Mouse (Mus musculus): ENCODE measurements around the gene Eefsec. TPM values are rescaled to one million over a fixed set of nuclear protein-coding genes. Genes with fewer than 3 reads are reported as not detected.

Gene Eefsec
- total RNA-seq, 2 experiments from 2014 or later: 21.8 to 23.3 TPM

DNA sequence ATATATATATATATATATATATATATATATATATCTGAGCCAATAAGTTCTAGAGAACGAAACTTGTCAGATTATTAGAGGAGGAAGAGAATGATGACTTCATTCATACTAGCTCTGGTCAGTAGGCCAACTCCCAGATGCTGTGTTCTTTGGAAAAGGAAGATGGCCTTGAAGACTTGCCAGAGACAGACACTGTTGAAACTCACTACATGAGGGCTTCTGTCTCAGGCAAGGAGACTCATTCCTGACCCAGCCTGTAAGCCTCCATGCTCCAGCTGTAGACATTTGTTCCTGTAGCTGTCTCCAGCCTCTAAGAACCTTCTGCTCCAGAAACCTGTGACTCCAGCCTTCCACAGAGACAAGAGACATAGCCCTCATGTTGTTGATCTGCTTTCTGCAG, 85.2 kb downstream of the Eefsec start:
- Histone ChIP-seq H3K4me3 (no peak overlapping the region), H3K27ac (no peak overlapping the region)
- no peak for DNase-seq (ENCODE audit: extremely low spot score in 1 of 2, low spot score in 2 of 2)
- intact Hi-C loops (cut with DNase I): no loop called here
- no peak for TF ChIP-seq CTCF (IDR thresholded peaks at IDR 0.05)

DNA sequence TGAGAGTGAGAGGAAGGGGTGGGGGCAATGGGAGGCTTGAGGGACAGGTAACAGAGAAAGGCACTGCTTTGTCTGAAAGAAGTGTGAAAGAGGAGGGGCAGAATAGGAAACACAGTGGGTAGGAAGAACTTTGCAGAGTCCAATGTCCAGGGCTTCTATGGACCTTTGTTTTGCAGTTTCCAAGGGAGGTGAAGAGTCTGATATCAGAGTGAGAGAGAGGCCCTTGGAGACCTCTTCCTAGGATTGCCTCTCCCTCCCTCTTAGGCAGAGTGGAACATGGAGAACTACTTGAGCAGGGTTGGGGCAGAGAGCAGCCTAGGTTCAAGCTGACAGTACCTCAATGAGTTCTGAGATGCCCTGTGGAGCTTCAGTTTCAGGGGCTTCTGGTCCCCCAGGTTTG, 88.1 kb downstream of the Eefsec start:
- no peak for DNase-seq (ENCODE audit: extremely low spot score in 1 of 2, low spot score in 2 of 2)
- intact Hi-C loops (cut with DNase I): no loop called here
- TF ChIP-seq CTCF (IDR thresholded peaks at IDR 0.05): no peak
- Histone ChIP-seq H3K4me3 (no peak overlapping the region), H3K27ac (no peak overlapping the region)

DNA sequence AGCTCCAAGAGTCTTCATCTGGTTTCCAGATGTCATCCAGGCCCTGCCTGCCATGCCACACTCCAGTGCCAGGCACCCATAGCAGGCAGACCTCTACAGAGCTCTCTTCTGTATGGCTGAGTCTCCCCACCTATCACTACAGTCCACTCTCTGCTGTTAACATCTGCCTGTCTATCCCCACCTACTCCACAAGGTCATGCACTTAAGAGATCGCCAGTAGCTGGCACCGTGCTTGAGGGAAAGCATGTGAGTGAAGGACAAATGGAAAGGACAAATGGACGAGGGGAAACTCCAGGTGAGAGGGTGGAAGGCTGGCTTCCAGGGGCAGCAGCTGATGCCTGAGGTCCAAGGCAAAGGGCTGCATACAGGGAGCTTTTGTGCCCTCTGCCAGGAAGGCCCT, 90.5 kb downstream of the Eefsec start:
- DNase-seq (ENCODE audit: extremely low spot score in 1 of 2, low spot score in 2 of 2): no peak
- Histone ChIP-seq H3K4me3 (no peak overlapping the region), H3K27ac (no peak overlapping the region)
- intact Hi-C loops (cut with DNase I): no loop called here
- TF ChIP-seq CTCF (IDR thresholded peaks at IDR 0.05): no peak

DNA sequence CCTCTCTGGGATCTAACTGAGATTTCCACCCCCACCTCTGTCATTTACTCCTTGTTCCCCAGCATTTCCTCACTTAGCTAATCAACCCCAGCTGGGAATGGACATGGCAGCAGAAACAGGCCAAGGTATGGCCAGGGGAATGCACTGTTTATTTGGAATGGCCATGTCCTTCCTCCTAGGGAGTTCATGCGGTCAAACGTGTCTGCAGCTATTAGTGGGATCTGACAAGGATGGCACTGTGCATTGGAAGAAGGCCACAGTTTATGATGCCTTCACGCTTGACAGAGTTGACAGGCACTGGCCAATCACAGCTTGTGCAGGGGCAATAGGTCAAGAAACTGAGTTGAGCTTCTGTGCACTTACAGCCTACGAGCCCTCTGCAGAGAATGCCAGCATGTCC, 93.8 kb downstream of the Eefsec start:
- DNase-seq (ENCODE audit: extremely low spot score in 1 of 2, low spot score in 2 of 2): no peak
- TF ChIP-seq CTCF (IDR thresholded peaks at IDR 0.05): no peak
- intact Hi-C loops (cut with DNase I): no loop called here
- no peak overlapping the region for H3K4me3 ChIP-seq
- H3K27ac ChIP-seq: no peak overlapping the region

DNA sequence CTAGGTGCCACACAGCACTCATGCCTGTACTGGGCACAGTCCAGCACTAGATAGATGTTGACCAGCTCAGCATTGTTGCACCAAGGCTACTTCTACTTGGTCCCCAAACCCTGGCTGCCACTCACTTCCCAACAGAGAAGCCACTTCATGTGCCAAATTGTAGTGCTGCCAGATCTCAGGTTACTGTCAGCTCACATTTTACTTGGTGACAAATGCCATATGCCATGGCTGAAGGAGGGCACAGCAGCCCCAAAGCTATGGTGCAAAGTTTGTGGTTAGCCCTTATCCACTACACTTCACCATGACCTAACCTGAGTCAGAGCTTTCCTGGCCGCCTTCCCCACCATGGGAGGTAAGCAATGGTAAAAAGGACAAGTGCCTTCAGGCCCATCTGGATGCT, 99.6 kb downstream of the Eefsec start:
- Histone ChIP-seq H3K4me3 (no peak overlapping the region), H3K27ac (no peak overlapping the region)
- no peak for TF ChIP-seq CTCF (IDR thresholded peaks at IDR 0.05)
- DNase-seq (ENCODE audit: extremely low spot score in 1 of 2, low spot score in 2 of 2): no peak
- intact Hi-C loops (cut with DNase I): no loop called here

DNA sequence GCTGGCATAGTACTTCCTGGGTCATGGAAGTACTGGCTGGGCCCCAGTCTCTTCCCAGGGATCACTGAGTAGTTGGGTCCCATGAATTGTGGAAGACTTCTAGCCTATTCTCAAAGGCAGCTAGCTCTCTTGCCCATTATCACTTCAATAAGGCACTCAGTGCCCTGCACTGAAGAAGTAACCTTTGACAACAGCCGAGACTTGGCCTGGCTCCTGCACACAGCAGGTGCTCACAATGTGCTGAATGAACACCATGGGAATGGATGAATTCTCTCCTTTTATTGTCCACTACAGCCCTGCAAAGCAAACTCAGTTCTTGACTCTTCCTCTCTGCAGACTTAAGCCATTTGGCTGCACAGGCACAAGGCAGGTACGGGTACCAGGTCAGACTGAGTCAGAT, 101.0 kb downstream of the Eefsec start:
- TF ChIP-seq CTCF (IDR thresholded peaks at IDR 0.05): no peak
- no peak overlapping the region for H3K4me3 ChIP-seq
- H3K27ac ChIP-seq: no peak overlapping the region
- intact Hi-C loops (cut with DNase I): no loop called here
- no peak for DNase-seq (ENCODE audit: extremely low spot score in 1 of 2, low spot score in 2 of 2)

DNA sequence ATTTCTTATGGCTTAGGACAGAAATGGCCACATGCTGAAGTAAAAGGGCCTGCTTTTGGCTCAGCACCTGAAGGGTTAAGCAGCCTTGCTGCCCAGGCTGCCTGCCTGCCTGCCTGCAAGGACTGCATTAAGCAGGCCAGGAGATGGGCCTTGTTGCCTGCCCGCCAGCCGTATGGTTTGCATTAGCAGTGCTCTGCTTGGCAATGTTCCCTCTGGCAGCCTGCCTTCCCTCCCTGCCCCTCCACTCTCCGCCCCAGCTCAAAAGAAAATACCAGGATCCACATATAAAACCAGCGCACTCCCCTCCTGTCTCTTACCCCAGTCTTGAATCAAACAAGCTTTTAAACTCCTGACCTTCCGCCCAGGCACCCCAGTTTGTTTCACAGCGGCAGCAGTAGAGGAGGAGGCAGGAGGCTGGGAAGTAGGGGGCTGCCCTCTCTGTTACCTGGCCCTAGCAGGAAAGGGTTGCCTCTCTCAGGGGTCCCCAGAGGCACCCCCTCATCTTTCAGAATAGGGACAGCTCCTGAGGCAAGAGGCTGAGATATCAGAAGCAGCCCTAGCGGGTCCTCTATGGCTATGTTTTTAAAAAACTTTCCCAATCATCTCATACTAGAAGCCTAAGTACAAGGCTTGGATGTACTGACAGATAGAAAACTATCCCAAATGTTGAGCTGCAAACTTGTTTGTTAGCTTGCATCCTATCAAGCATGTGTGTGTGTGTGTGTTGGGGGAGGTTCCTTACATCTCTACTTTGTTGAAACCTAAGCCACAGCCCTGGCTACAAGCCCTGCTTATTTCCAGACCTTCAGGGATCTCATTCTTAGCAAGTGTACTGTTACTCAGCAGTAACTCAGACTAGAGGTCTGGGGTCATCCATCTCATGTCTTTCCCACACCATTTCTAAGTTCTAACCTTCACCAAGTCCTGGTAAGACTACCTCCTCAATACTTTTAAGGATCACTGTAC, 102.6 kb downstream of the Eefsec start:
- intact Hi-C loops (cut with DNase I): no loop called here
- DNase-seq (ENCODE audit: extremely low spot score in 1 of 2, low spot score in 2 of 2): peak; percentile 60 to 80
- TF ChIP-seq CTCF (IDR thresholded peaks at IDR 0.05): no peak
- Histone ChIP-seq H3K27ac (no peak overlapping the region), H3K4me3 (no peak overlapping the region)

DNA sequence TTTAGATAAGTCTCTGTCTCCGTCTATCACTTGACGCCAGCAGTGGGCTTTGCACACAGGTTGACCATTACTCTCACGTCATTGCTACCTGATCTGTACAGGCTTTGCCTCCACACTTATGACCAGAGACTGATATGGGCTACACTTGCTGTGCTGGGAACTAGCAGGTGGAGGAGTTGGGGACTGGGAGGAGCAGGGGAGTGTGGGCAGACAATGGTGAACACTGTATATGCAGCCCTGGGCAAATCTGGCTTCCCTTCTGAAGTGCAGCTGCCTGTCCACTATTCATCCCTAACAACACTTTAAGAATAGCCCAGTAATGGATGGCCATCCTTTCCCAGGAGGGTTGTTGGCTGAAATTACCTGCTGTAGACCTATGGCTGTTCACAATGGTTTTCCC, 103.4 kb downstream of the Eefsec start:
- Histone ChIP-seq H3K27ac (no peak overlapping the region), H3K4me3 (no peak overlapping the region)
- no peak for TF ChIP-seq CTCF (IDR thresholded peaks at IDR 0.05)
- no peak for DNase-seq (ENCODE audit: extremely low spot score in 1 of 2, low spot score in 2 of 2)
- intact Hi-C loops (cut with DNase I): no loop called here

DNA sequence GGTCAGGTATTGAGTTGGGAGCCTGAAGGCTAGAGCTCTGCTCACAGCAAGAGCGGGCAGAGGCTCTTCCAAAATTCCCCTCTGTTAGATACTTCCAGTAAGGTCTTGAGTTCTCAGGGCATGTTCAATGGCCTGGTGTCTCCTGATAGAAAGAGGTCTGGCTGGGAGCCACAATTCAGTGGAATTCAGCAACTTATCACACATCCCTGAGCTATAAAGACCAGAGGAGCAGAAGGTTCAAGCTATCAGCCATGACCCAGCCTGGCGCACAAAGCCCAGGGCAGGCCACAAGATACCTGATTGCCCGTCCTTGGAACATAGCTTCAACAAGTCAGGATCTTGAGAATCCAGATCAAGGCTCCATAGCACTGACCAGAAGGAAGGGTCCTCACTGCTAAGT, 105.2 kb downstream of the Eefsec start:
- H3K27ac ChIP-seq: no peak overlapping the region

DNA sequence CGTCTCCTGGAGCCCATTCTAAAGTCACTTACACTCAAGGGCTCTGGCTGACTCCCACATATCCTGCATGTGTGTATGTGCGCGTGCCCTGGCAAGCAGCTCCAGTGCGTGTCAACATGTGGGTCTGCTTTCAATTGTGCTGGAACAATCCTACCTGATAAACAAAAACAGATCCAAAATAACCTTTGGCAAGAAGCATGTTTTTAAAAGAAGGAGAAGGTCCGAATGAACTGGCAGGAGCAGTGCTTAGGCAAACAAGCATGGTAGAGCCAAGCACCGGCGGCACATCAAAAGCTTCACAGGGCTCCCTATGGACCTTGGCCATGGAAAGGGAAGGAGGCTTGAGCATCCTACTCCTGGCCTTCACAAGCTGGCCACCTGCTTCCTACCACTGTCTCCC, 105.6 kb downstream of the Eefsec start:
- no peak overlapping the region for H3K4me3 ChIP-seq
- H3K27ac ChIP-seq: no peak overlapping the region
- intact Hi-C loops (cut with DNase I): no loop called here
- TF ChIP-seq CTCF (IDR thresholded peaks at IDR 0.05): no peak
- no peak for DNase-seq (ENCODE audit: extremely low spot score in 1 of 2, low spot score in 2 of 2)

More for the DNA sequence above, 105.2 kb downstream of the Eefsec start:
- intact Hi-C loops (cut with DNase I): no loop called here
- TF ChIP-seq CTCF (IDR thresholded peaks at IDR 0.05): no peak
- no peak overlapping the region for H3K4me3 ChIP-seq
- DNase-seq (ENCODE audit: extremely low spot score in 1 of 2, low spot score in 2 of 2): no peak

DNA sequence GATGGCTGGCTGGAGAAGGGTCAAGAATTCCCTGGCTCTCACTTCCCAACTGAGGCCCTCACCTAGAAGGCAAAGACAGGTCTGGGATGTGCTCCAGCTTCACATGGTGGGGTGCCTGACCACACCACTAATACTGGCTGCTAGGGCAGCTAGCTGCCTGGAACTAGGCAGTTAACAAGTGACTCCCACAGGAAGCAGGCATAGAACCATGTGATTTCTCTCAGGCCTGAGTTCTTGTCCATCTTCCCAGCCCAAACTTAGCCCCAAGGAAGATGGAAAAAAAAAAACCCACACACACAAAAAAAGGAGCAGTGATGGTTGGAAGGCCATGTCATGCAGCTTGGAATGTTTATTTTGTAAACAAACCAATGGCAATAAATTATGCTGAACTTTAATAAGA, 117.0 kb downstream of the Eefsec start:
- DNase-seq (ENCODE audit: extremely low spot score in 1 of 2, low spot score in 2 of 2): no peak
- no peak overlapping the region for H3K27ac ChIP-seq
- no peak for TF ChIP-seq CTCF (IDR thresholded peaks at IDR 0.05)
- intact Hi-C loops (cut with DNase I): no loop called here
- H3K4me3 ChIP-seq: no peak overlapping the region

DNA sequence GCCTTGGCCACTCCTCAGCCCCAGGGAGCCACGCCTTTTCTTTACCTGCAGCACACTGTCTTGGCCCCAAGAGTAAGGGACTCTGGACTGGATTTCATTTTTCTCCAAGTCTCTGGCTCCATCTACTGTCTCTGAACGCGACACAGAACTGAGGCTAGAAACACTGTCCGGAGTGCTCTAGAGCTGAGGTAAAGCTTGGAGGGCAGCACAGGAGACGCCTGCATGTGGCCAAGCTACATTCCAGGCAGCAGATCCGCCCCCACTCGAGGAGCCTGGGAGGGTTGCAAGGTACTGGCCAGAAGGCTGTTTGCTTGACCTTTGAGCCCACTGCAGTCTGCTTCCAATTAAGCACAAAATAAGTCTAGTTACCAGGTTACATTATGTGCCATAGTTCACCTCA, 124.5 kb downstream of the Eefsec start:
- H3K27ac ChIP-seq: no peak overlapping the region
- TF ChIP-seq CTCF (IDR thresholded peaks at IDR 0.05): peak; percentile 47
- H3K4me3 ChIP-seq: no peak overlapping the region
- intact Hi-C loops (cut with DNase I): loop anchor here (2.0 kb wide), 1 partner anchor 133 kb away; no protein-coding TSS in a partner anchor
- DNase-seq (ENCODE audit: extremely low spot score in 1 of 2, low spot score in 2 of 2): no peak

DNA sequence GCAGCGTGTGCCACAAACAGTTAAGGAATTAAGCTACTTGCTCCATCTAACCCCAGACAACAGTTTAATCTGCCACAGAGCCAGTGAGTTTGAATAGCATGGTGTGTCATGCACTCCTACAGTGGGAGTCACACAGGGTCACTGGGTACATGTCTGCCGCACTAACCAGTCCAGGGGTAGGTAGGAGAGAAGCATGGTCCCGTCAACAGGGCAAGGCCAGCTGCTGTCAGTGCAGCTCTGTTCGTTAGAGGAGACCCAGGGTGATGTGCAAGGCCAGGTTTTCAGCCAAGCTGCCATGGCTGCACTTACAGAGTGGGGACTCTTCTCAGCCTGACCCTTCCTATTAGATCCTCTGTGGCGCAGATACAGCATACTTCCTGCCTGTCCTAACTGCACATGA, 125.1 kb downstream of the Eefsec start:
- no peak for DNase-seq (ENCODE audit: extremely low spot score in 1 of 2, low spot score in 2 of 2)
- Histone ChIP-seq H3K4me3 (no peak overlapping the region), H3K27ac (no peak overlapping the region)
- intact Hi-C loops (cut with DNase I): no loop called here
- no peak for TF ChIP-seq CTCF (IDR thresholded peaks at IDR 0.05)
